Mouse (Mus musculus) frontal cortex, adult (tissue): ENCODE measurements around the gene Trak1.

ENCODE experiments used
- ATAC-seq: cut with Nextera tagmentation; 2 replicates; pipeline ENCODE4 v1.9.2; 2017; ENCODE audit warnings: mild to moderate bottlenecking, moderate library complexity, mixed read lengths; ENCODE audit not compliant: low TSS enrichment

Trak1 gene

GRCm38 (mm10) chr9:121479453-121479852, 182.2 kb downstream of the Trak1 start:
- peak; percentile 48 for ATAC-seq

DNA sequence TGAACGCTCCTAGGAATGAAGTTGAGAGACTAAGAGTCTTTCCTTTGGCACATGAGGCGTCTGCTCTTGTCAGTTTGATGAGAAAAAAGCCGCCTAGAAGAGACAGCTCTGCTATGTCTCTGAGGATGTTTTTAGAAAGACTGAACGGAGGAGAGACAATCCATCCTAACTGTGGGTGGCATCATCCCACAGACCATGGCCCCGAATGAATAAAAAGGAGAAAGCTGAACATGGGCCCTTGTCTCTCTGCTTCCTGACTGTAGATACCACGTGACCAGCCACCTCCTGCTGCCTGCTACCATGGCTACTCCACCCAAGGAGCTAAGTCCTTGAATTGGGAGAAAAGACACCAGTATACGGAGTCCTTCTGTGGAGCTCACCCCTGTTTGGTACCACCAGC, 189.9 kb downstream of the Trak1 start:
- peak; percentile 71 for ATAC-seq

- no peak for ATAC-seq
Measured at GRCm38 (mm10) chr9:121491592-121492240, 194.4 kb downstream of the Trak1 start.

- no peak for ATAC-seq
Measured at GRCm38 (mm10) chr9:121494006-121494767, 196.9 kb downstream of the Trak1 start.

GRCm38 (mm10) chr9:121495529-121495928, 198.2 kb downstream of the Trak1 start, which contains the start of gene Cck:
Cck (minus strand) TSS chr9:121495694.
- peak; percentile 71 for ATAC-seq

GRCm38 (mm10) chr9:121496102-121496501, 198.8 kb downstream of the Trak1 start:
- ATAC-seq: peak; percentile 73

DNA sequence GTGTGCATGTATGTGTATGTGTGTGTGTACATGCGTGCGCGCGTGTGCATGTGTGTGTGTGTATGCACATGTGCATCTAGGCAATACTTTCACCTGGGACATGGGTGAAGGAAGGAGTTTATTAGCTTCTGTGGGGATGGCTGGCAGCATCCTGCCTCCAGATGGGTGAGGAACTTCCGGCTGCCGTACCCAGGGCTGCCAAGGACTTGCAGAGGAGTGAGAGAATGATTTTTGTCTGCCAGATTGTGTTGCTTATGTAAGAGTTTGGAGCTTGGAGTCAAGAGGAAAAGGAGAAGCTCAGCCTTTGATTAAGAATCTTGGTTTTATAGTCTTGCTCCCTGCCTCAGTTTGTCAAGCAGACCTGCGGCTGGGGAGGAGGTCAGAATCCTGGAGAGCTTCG, 208.0 kb downstream of the Trak1 start:
- peak; percentile 69 for ATAC-seq

- peak; percentile 93 for ATAC-seq
Measured at GRCm38 (mm10) chr9:121506478-121507180, 209.3 kb downstream of the Trak1 start.

GRCm38 (mm10) chr9:121511911-121512310, 214.6 kb downstream of the Trak1 start:
- ATAC-seq: no peak

GRCm38 (mm10) chr9:121514462-121514861, 217.2 kb downstream of the Trak1 start:
- no peak for ATAC-seq

- peak; percentile 57; the same call in 1 of the 2 replicates for ATAC-seq
Measured at GRCm38 (mm10) chr9:121520047-121520446, 222.7 kb downstream of the Trak1 start.
